Mouse (Mus musculus) spleen, postnatal 4 days (tissue): Measurements from ENCODE around the gene Ypel1.

Experiments
- DNase-seq, 2 experiments: peaks; one replicate each; pipeline ENCODE4 v3.0.0; 2022; ENCODE audit warnings: low spot score in 2 of 2

The Ypel1 gene

GRCm38 (mm10) chr16:17069511-17070443, at the start of gene Ypel1:
Gene Ypel1, plus strand, starts transcription at chr16:17069696.
- DNase-seq = peak; percentile 72 to 85

DNA sequence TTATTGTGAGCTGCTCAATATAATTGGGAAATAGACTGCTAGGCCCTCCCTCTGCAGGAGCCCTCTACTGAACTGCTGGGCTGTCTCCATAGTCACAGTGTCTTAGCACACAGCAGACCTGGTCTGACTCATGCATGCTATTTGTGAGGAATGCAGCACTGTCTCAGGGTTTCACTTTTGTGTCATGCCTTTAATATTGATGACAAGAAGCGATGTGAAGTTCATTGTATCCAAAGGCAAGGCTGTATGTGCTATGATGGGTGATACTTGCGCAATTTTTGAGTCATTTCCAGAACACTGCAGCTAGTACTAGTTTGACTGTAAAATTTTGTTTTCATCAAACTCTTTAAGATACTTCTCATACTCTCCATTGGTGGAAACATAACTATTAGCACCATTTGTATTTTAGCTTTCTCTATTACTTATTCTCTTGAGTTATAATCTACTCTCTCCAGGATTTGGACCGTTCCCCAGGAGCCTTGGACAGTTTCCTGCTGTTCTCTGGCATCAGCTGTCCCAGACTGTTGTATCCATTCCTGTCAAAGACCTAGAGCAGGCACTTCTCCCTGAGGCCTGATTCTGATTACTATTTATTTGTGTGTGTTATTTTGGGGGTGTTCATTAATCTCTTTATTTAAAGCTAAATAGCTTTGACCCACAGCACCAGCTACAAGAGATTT, 44.9 kb upstream of the Ypel1 start:
- no peak for DNase-seq

GRCm38 (mm10) chr16:17029971-17030695, 39.4 kb upstream of the Ypel1 start:
- DNase-seq = no peak

- DNase-seq = no peak
These were observed 35.7 kb upstream of the Ypel1 start for GRCm38 (mm10) chr16:17033754-17034153.

- no peak for DNase-seq
These were observed 28.8 kb upstream of the Ypel1 start for GRCm38 (mm10) chr16:17040716-17041115.

- DNase-seq = no peak
These were observed 28.1 kb upstream of the Ypel1 start for GRCm38 (mm10) chr16:17041417-17041816.

DNA sequence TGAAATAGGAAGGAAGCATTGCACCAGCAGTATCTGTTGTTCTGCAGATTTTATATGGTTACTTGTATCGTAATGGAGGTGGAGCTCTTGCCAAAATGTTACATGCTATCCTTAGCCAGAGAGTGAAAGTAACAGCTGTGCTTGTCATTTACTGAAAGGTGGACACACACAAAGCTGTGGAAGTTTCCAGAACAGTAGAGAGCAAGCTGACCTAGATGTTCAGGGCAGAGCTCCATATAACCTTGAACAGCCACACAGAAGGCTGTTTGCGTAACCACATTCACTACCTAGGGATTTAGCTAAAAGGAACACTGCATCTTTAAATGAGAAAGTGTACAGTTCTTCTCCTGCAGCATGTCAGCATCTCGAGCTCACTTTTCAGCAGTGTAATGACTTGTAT, 25.2 kb upstream of the Ypel1 start:
- DNase-seq = no peak

GRCm38 (mm10) chr16:17045287-17045686, 24.2 kb upstream of the Ypel1 start:
- DNase-seq = no peak

GRCm38 (mm10) chr16:17049886-17050285, 19.6 kb upstream of the Ypel1 start:
- no peak for DNase-seq

DNA sequence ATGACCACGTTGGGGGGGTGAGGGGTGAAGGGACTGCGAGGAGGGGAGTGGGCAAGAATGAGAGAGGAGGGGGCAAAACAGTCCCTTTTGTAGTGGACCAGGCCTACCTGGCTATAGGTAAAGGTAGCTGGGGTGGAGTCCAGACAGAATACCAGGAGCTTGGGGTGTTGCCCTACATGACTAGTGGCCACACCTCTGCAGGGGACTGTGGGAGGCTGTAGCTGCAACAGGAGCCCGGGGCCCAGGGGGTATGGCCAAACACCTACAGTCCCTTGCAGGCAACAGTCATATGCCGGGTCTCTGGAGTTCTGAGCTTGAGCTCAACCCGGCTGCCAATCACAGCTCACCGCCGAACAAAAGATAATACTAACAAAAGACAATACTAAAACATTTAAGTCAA, 17.4 kb upstream of the Ypel1 start:
- DNase-seq = no peak

DNA sequence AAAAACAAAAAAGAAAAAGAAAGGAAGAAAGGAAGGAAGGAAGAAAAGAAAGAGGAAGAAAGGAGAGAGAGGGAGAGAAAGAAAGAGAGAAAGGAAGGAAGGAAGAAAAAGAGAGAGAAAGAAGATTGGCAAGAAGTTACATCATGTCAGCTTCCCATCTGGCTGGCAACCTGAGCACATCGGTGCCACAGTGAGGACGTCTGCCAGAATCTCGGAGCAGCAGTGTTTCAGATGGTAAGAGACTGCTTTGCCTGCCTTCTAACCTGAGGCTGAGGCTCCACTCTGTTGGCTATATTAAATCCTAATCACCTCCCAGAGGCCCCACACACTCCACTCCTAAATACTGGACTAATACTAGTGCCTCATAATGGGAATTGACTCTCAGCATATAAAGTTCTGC, 15.6 kb upstream of the Ypel1 start:
- no peak for DNase-seq

GRCm38 (mm10) chr16:17055584-17055983, 13.9 kb upstream of the Ypel1 start:
- DNase-seq = no peak

DNA sequence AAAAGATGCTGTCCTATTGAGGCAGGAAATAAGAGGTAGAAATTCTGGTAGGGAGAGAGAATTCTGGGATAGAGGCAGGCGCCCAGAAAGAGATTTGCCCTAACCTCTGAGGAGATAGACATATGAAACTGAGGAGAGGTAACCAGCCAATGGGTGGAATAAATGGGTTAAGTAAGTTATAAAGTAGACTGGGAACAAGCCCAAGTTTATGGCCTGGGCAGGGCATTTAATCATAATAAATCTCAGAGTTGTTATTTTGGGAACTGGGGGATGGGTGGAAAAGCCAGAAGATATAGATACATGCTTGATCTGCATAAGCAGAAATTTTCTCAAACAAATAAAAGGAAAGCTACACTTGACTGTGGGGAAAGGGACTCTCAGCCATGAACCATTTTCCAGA, 7.2 kb upstream of the Ypel1 start:
- no peak for DNase-seq

- DNase-seq = no peak
These were observed 1.9 kb upstream of the Ypel1 start for GRCm38 (mm10) chr16:17067552-17067951.

DNA sequence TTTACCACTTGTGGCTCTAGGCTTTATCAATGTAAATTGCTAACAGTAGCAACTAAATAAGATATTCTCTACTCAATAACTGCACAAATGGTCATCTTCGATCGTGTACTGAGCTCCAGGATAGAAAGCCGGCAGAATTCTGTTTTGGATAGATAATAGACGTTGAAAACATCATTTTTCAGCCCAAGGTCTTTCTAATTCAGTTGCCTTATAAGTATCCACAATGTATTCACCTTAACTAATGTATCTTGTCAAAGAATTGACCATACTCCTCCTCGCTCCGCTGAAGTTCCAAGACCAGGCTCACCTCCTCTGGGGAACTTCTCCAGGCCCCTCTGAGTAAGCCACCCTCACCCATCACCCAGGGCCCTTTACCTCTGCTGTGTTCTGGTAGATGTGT, 1.2 kb downstream of the Ypel1 start:
- DNase-seq = no peak

DNA sequence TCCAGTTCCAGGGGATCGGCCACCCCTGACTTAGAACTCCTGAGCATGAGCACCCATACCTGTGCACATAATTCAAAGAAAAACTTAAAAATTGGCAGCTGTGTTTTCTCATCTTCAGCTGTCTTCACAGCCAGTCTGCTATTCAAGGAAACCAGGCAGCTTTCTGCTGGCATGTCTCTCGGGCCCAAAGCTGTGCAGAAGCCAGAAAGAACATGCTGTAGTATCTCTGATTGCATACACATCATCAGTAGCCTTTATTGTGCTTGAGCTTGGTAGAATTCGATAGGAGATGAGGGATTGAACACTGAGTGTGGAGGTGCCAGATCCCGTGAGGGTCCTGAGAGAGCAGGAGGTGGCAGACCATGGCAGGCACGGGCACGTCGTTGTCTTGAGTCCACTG, 3.5 kb downstream of the Ypel1 start:
- DNase-seq = no peak

- DNase-seq = no peak
These were observed 6.8 kb downstream of the Ypel1 start for GRCm38 (mm10) chr16:17076301-17076700.

DNA sequence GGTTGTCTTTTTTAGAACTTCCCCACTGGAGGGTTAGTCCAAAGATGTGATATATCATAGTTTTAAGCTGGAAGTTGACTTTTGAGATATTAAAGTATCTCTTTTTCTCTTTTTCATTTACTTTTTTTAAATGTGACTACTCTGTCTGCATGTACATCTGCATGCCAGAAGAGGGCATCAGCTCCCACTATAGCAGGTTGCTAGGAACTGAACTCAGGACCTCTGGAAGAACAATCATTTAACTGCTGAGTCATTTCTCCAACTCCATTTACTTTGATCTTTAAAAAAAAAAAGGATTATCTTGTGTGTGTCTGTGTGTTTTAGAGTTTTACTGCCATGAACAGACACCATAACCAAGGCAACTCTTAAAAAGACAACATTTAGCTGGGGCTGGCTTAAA, 7.4 kb downstream of the Ypel1 start:
- DNase-seq = no peak

- DNase-seq = no peak
These were observed 8.6 kb downstream of the Ypel1 start for GRCm38 (mm10) chr16:17078101-17078500.

DNA sequence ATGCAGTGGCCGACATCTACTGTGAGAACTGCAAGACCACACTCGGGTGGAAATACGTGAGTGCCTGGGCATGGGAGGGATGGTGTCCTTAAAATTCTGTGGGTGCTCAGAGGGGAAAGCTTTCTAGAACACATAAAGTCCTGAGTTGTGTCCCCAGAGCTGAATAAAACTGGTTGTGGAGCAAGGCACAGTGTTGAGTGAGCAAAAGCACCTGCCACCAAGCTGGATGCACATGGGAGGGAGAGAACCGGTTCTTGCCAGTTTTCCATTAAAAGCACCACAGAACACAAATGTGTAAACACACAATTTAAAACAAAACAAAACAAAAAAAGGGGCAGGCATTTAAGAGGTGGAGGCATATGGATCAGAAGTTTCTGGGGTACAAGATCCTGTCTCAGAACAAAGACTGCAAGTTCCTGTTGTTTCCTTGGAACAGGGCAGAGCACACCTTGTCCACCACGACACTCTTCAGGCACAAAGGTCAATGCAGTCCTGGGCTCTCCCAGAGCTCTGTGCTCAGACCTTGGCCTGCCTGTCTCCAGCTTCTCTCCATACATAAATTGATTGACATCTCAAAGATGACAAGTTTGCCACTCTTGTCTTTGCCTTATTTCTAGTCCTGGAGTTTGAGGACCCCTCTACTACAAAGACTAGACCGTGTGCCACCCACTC, 12.8 kb downstream of the Ypel1 start:
- DNase-seq = no peak

GRCm38 (mm10) chr16:17085636-17086035, 16.1 kb downstream of the Ypel1 start:
- no peak for DNase-seq

DNA sequence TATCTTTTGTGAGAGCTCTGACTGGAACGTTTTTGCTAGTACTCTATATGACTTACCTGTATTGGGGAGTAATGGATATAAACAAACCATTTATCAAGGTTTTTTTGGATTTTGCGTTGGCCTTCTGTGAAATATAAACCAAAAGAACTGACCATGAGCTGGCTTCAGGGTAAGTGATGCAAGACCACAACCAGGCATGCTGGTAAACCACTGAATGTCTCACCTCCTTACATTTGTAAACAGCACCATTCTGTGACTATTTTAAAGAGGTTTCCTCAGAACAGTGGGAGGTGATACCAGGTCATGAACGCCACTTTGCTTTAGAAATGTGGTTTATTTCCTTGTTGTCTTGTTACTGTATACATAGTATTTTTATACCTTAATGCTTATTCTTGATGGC, 16.7 kb downstream of the Ypel1 start:
- DNase-seq = no peak
